Mouse (Mus musculus): ENCODE measurements at regions not wholly inside any gene's neighbourhood (a gene's known extent, or its start where the extent isn't known, plus 50 kb on each side); places are given as distances from the start of the nearest gene placed in this dataset.

DNA sequence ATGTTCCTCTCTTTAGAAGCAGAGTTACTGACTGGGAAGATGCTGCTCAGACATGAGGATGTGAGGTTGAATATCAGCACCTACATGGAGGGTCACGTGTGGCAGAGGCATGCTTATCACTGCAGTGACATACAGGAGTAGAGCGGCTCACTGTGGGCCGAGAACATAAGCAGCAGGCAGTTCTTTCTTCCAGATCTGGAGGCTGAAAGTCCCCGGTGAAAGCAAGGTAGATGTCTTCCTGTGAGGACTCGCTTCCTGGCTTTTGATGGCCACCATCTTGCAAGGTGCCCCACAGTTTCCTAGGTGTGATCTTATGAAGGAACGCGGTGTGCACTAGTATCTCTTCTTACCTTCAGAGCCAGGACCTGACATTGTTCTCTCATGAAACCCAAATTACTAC lies 505.5 kb upstream of the Mki67 start:
- no peak overlapping the region for H3K4me3 ChIP-seq (ENCODE audit: insufficient read depth, low read length)
- H3K4me1 ChIP-seq (ENCODE audit: control insufficient read depth, insufficient read depth, low read length), result no peaks in the 10 kb centered on the region
- no peak overlapping the region for H3K27ac ChIP-seq (ENCODE audit: insufficient read depth, low read length)
- TF ChIP-seq POLR2A (IDR thresholded peaks at IDR 0.05; ENCODE audit: low read depth, low read length) (no peak), CTCF (IDR thresholded peaks at IDR 0.05; ENCODE audit: borderline replicate concordance, insufficient read depth, low read length) (no peak)

DNA sequence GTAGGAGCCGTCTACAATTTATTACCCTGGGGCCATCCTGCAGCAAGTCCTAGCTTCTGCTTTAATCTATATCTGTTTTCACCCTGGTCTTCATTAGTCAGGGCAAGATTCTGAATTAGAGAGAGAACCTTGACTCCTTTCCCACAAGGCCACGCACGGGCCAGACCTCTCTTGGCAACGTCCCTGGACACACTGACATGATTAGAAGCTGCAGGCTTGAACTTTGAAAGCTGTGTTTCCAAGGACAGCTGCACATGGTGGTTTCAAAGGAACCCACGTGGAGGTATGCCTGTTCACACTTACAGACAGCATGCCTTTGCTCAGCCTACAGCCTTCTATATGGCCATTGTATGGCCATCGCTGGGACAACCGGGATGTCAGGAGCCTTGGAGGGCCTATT lies 509.9 kb upstream of the Mki67 start:
- TF ChIP-seq POLR2A (IDR thresholded peaks at IDR 0.05; ENCODE audit: low read depth, low read length) (no peak), CTCF (IDR thresholded peaks at IDR 0.05; ENCODE audit: borderline replicate concordance, insufficient read depth, low read length) (no peak)
- Histone ChIP-seq H3K4me1 (ENCODE audit: control insufficient read depth, insufficient read depth, low read length) (no peaks in the 10 kb centered on the region), H3K27ac (ENCODE audit: insufficient read depth, low read length) (no peak overlapping the region), H3K4me3 (ENCODE audit: insufficient read depth, low read length) (no peak overlapping the region)

DNA sequence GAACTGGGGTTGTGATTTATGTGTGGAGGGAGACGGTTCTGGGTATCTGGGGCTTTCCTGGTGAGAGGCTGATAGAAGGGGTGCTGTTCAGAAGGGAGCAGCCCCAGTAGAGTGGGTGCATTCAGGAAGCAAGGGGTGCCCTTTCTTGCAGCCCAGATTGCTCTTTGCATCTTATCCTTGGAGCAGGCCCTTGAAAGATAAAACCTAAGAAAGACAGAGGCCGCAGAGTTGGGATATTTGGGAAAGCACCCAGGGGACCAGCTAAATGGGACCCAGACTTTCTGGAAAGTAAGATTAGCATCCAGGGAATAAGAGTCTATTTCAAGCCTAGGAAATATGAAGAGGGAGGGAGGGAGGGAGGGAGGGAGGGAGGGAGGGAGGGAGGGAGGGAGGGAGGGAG lies 512.2 kb upstream of the Mki67 start:
- no peak overlapping the region for H3K4me3 ChIP-seq (ENCODE audit: insufficient read depth, low read length)
- no peaks in the 10 kb centered on the region for H3K4me1 ChIP-seq (ENCODE audit: control insufficient read depth, insufficient read depth, low read length)
- no peak for TF ChIP-seq POLR2A (IDR thresholded peaks at IDR 0.05; ENCODE audit: low read depth, low read length)
- no peak for TF ChIP-seq CTCF (IDR thresholded peaks at IDR 0.05; ENCODE audit: borderline replicate concordance, insufficient read depth, low read length)
- H3K27ac ChIP-seq (ENCODE audit: insufficient read depth, low read length), result no peak overlapping the region

DNA sequence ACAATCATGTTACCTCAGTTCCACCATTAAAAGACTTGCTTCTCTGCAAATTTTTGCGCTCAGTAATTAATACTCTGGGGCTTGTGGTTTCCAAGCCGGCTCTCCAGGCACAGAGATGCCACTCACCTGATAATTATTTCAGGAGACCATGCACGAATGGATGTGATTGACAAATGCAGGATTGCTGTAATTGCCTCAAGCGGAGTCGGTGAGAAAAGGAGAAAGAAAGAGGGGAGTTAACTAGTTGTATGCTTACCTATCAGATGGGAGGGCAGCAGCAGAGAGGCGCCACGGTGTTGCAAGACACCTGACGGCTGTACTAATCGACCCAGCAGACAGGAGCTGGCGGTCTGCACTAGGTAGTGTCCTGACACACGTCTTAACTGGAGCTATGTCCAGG lies 513.4 kb upstream of the Mki67 start:
- Histone ChIP-seq H3K4me3 (ENCODE audit: insufficient read depth, low read length) (no peak overlapping the region), H3K27ac (ENCODE audit: insufficient read depth, low read length) (no peak overlapping the region), H3K4me1 (ENCODE audit: control insufficient read depth, insufficient read depth, low read length) (no peaks in the 10 kb centered on the region)
- TF ChIP-seq CTCF (IDR thresholded peaks at IDR 0.05; ENCODE audit: borderline replicate concordance, insufficient read depth, low read length), result no peak
- TF ChIP-seq POLR2A (IDR thresholded peaks at IDR 0.05; ENCODE audit: low read depth, low read length), result no peak

DNA sequence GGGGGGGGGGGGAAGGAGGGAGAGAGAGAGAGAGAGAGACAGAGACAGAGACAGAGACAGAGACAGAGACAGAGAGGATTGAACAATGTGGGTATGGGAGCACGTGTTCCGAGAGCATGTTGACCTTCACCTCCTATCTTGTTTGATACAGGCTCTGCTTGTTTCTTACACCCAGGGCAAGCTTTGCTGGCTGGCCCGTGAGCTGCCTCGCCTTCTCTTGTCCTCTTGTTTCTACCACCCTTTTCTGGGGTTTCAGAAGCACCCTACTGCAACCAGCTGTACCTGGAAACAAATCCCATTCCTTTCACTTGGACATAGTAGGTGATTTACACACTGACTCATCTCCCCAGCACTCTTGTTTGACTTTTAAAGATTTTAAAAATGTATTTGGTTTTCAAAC lies 516.0 kb upstream of the Mki67 start:
- Histone ChIP-seq H3K4me3 (ENCODE audit: insufficient read depth, low read length) (no peak overlapping the region), H3K4me1 (ENCODE audit: control insufficient read depth, insufficient read depth, low read length) (no peaks in the 10 kb centered on the region), H3K27ac (ENCODE audit: insufficient read depth, low read length) (no peak overlapping the region)
- TF ChIP-seq CTCF (IDR thresholded peaks at IDR 0.05; ENCODE audit: borderline replicate concordance, insufficient read depth, low read length), result no peak
- no peak for TF ChIP-seq POLR2A (IDR thresholded peaks at IDR 0.05; ENCODE audit: low read depth, low read length)

DNA sequence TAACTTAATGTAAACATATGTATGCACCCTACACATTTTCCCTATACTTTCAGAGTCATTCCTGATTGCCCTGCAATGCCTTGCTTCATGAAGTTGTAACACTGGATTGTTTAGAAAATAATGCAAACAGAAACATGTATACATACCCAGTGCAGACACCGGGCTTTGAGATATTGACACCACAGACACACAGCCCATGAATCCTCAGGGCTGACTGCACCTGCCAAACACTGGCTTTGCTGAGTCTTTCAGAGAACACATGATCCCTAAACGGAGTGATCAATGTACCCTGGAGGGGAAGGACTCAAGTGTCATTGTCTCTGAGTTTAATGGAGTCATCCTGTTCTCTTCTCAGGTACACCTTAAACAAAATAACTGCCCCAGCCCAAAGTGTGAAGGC lies 519.4 kb upstream of the Mki67 start:
- TF ChIP-seq CTCF (IDR thresholded peaks at IDR 0.05; ENCODE audit: borderline replicate concordance, insufficient read depth, low read length) (no peak), POLR2A (IDR thresholded peaks at IDR 0.05; ENCODE audit: low read depth, low read length) (no peak)
- Histone ChIP-seq H3K27ac (ENCODE audit: insufficient read depth, low read length) (no peak overlapping the region), H3K4me1 (ENCODE audit: control insufficient read depth, insufficient read depth, low read length) (no peaks in the 10 kb centered on the region), H3K4me3 (ENCODE audit: insufficient read depth, low read length) (no peak overlapping the region)

DNA sequence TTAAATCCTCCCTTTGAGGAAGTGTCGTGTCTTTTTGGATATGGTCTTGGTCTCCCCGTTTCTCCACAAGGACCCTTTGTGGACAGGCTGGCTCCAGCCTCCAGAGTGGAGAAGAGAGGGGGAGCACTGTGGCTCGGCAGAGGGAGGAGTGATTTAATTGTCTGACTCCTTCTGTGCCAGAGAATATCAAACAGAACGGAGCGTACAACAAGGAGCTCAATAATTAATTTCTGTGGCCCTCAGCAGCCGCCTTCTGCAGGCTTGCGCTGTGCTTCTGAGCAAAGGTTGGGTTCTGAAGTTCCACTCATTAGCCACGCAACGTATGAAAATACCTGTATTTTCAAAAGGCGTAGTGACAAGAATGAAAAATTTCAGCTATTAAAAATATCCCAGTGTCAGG lies 520.2 kb upstream of the Mki67 start:
- Histone ChIP-seq H3K4me1 (ENCODE audit: control insufficient read depth, insufficient read depth, low read length) (no peaks in the 10 kb centered on the region), H3K27ac (ENCODE audit: insufficient read depth, low read length) (no peak overlapping the region), H3K4me3 (ENCODE audit: insufficient read depth, low read length) (no peak overlapping the region)
- TF ChIP-seq CTCF (IDR thresholded peaks at IDR 0.05; ENCODE audit: borderline replicate concordance, insufficient read depth, low read length), result no peak
- no peak for TF ChIP-seq POLR2A (IDR thresholded peaks at IDR 0.05; ENCODE audit: low read depth, low read length)

DNA sequence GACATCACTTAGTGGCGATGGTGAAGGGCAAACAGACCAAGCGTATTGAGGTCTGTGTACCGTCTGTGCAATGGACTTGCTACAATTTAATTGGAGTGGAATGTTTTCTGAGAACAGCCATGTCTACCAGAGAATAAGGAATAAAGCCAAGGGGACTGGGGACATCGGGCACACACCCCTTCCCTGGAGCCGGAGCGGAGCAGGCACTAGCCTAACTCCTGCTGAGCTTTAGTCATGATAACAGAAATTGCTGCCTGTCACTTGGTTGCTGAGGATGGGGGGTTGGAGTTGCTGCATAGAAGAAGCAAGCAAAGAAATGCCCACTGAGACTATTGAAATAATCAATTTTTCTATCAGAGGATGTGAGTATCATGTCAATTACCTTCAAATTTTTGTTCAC lies 549.5 kb upstream of the Mki67 start:
- H3K4me3 ChIP-seq (ENCODE audit: insufficient read depth, low read length), result no peak overlapping the region
- H3K4me1 ChIP-seq (ENCODE audit: control insufficient read depth, insufficient read depth, low read length), result no peaks in the 10 kb centered on the region
- no peak overlapping the region for H3K27ac ChIP-seq (ENCODE audit: insufficient read depth, low read length)
- TF ChIP-seq CTCF (IDR thresholded peaks at IDR 0.05; ENCODE audit: borderline replicate concordance, insufficient read depth, low read length) (no peak), POLR2A (IDR thresholded peaks at IDR 0.05; ENCODE audit: low read depth, low read length) (no peak)

DNA sequence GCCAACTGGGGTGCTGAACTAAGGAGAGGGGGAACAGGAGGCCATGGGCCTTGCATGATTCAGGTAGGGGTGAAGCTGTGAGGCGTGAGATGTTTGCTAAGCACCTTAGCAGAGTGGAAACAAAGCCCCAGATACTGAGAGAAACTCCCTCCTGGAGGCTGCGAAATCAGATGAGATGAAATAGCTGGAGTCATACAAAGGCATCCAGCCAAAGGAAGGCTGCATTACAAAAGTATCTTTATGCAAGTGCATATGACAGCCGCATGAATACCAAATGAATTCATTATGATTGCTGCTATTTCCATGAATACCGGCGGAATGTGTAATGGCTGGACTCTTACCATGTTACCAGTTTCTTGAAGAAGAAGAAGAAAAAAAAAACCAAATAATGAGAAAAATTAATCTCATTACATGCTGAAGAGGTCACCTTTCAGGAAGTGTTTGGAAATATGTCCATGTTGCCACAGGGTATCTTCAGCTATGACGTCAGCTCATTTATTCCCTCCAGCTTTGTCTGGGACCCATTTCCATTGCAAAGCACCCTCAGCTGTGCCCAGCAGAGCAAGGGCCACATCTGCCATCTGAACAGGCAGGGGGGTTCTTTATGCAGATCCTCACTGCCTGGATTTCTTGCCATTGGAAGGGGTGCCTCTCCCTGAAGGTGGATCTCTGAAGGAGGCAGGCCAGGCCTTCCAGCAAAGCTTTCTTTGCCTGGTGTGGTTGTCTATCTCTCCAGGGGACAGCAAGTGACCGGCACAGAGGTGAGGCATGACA lies 551.7 kb upstream of the Mki67 start:
- Histone ChIP-seq H3K4me1 (ENCODE audit: control insufficient read depth, insufficient read depth, low read length) (no peaks in the 10 kb centered on the region), H3K27ac (ENCODE audit: insufficient read depth, low read length) (no peak overlapping the region), H3K4me3 (ENCODE audit: insufficient read depth, low read length) (no peak overlapping the region)
- TF ChIP-seq CTCF (IDR thresholded peaks at IDR 0.05; ENCODE audit: borderline replicate concordance, insufficient read depth, low read length) (no peak), POLR2A (IDR thresholded peaks at IDR 0.05; ENCODE audit: low read depth, low read length) (no peak)

DNA sequence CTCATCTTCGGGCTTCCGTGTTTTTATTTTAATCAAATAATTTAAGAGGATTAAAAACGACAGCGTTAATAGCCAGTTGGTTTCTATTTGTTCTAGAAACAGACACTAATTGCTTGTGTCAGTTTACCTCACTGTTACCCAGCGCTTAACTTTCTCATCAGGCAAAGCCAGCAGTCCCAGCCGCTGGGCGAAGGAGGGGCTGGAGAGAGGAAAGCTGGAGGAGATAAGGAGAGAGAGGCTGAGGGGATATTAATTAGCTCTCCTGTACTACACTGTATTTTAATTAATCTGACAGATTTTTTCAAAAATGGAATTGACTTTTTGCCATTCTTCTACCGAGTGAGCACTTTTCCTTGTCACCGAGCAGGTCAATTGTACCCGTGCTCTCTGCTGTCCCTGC lies 559.5 kb upstream of the Mki67 start:
- no peak for TF ChIP-seq POLR2A (IDR thresholded peaks at IDR 0.05; ENCODE audit: low read depth, low read length)
- TF ChIP-seq CTCF (IDR thresholded peaks at IDR 0.05; ENCODE audit: borderline replicate concordance, insufficient read depth, low read length), result no peak
- Histone ChIP-seq H3K27ac (ENCODE audit: insufficient read depth, low read length) (no peak overlapping the region), H3K4me3 (ENCODE audit: insufficient read depth, low read length) (no peak overlapping the region), H3K4me1 (ENCODE audit: control insufficient read depth, insufficient read depth, low read length) (no peaks in the 10 kb centered on the region)

Data from embryonic fibroblast, embryonic 13.5 days (primary cell).